Mouse (Mus musculus) spleen, adult 2 months (tissue): ENCODE data around the gene Psd.

Source experiments
- CTCF ChIP-seq: fragments of 200-500 bp; IDR thresholded peaks from 2 replicates; pipeline ENCODE4 v1.5.1; 2011; ENCODE audit warnings: mild to moderate bottlenecking, inconsistent platforms; ENCODE audit not compliant: insufficient read depth, insufficient read length, insufficient replicate concordance; ENCODE audit errors: extremely low read depth
- POLR2A ChIP-seq: fragments of 200-500 bp; IDR thresholded peaks from 2 replicates; pipeline ENCODE4 v1.6.1; 2011; ENCODE audit warnings: low read depth, low read length, inconsistent platforms

DNA sequence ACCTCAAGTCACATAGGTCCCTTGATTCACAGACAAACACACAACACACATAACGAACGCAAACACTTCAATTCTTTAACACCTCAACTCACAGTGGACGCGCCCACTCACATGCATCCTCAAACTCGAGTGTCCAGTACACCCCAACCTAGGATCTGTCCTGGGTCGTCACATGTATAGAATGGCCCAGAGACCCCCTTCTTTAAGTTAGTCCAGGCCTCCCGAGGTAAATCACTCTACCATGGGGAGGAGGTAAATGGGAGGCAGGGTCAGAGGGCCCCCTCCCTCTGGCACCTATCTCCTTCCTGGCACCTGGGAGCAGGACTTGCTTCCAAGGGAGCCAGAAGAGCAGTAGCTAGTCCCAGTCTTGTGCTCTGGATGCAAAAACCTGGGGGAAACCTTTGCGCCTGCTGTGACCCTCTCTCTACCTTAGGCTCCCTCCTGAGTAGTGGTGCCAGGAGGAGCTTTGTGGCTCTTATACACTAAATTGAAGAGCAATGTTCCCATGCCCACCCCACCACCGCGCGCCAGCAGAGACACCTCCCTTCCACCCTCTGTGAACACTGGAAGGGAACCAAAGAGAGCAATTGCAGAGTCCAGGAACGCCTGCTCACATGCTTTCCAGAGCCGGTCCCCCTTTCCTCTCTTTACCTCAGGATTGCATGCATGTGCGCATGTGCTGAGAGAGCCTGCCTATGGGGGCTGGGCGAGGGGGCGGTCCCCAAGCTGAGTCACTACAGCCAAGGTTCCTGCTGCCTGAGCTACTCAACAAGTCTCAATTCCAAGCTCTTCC is 8.2 kb downstream of the Psd start:
- TF ChIP-seq CTCF (no peak), POLR2A (no peak)
